31 mouse cellular contexts compared by ENCODE assay signal in genomic region chr4:136268912-136269311, GRCm38 (mm10). TPM values are rescaled to one million over a fixed set of nuclear protein-coding genes. Genes with fewer than 3 reads are reported as not detected.
DNase-seq lines count a peak whose midpoint lies in the region; ATAC-seq lines count a peak whose summit lies in the region.
"Had no signal": no experiment of that assay in that cellular context is flagged by ENCODE, and none has a peak within 500 bp of the region (broad histone marks: within the 10 kb centered on the region; RNA-seq: fewer than 3 reads in every experiment).

No protein-coding gene starts in this region.

- no peaks in the 10 kb centered on the region; the same call in 1 of the 2 replicates for H3K9me3 ChIP-seq in embryonic facial prominence, embryonic 11.5 days (replicated peaks; ENCODE audit: control insufficient read depth, low read length)
- peaks cover 16% of the 10 kb centered on the region for H3K9me3 ChIP-seq in embryonic facial prominence, embryonic 10.5 days
- H3K9me3 ChIP-seq in embryonic facial prominence, embryonic 15.5 days (replicated peaks), result peaks cover 9% of the 10 kb centered on the region

- no peak overlapping the region for H3K4me3 ChIP-seq in embryonic facial prominence, embryonic 11.5 days (ENCODE audit: low read depth, low read length)
- H3K4me3 ChIP-seq in embryonic facial prominence, embryonic 10.5 days, result no peak overlapping the region
- H3K4me3 ChIP-seq in embryonic facial prominence, embryonic 15.5 days (replicated peaks), result no peak overlapping the region
- H3K4me3 ChIP-seq: erythroblast, embryonic 14.5 days; forebrain, embryonic 13.5 days; hindbrain, embryonic 10.5 days; lung, embryonic 15.5 days; megakaryocyte, embryonic 14.5 days; midbrain, embryonic 13.5 days had no signal

- no peak overlapping the region for H3K4me2 ChIP-seq in embryonic facial prominence, embryonic 11.5 days (ENCODE audit: low read depth, low read length)
- no peak overlapping the region for H3K4me2 ChIP-seq in embryonic facial prominence, embryonic 15.5 days (replicated peaks)
- H3K4me2 ChIP-seq: forebrain, embryonic 13.5 days; liver, embryonic 11.5 days; lung, embryonic 15.5 days; midbrain, embryonic 13.5 days had no signal

- WGBS in embryonic facial prominence, embryonic 11.5 days, result 95% methylated on average over 1 of the region's 1 CpGs
- WGBS in embryonic facial prominence, embryonic 10.5 days, result 97% methylated on average over 1 of the region's 1 CpGs
- 69% methylated on average over 1 of the region's 1 CpGs for WGBS in embryonic facial prominence, embryonic 15.5 days

- no peak overlapping the region for H3K27ac ChIP-seq in embryonic facial prominence, embryonic 11.5 days (replicated peaks; ENCODE audit: low read depth, low read length)
- no peak overlapping the region for H3K27ac ChIP-seq in embryonic facial prominence, embryonic 10.5 days (replicated peaks)
- no peak overlapping the region for H3K27ac ChIP-seq in embryonic facial prominence, embryonic 15.5 days (replicated peaks)
- H3K27ac ChIP-seq: forebrain, embryonic 13.5 days; hindbrain, embryonic 10.5 days; hindbrain, postnatal 0 days; kidney, postnatal 0 days; lung, embryonic 15.5 days; midbrain, embryonic 13.5 days had no signal

- H3K27me3 ChIP-seq in embryonic facial prominence, embryonic 11.5 days (ENCODE audit: control insufficient read depth, insufficient read depth, low read length), result no peaks in the 10 kb centered on the region
- H3K27me3 ChIP-seq in embryonic facial prominence, embryonic 10.5 days (replicated peaks; ENCODE audit: low read depth, poor library complexity, severe bottlenecking), result peaks cover 8% of the 10 kb centered on the region; the same call in 1 of the 2 replicates
- no peaks in the 10 kb centered on the region for H3K27me3 ChIP-seq in embryonic facial prominence, embryonic 15.5 days
- H3K27me3 ChIP-seq: forebrain, embryonic 13.5 days; lung, embryonic 15.5 days; midbrain, embryonic 13.5 days; Patski had no signal

- no peak overlapping the region for H3K9ac ChIP-seq in embryonic facial prominence, embryonic 11.5 days (replicated peaks; ENCODE audit: low read length)
- H3K9ac ChIP-seq in embryonic facial prominence, embryonic 15.5 days, result no peak overlapping the region
- H3K9ac ChIP-seq: forebrain, embryonic 13.5 days; lung, embryonic 15.5 days; midbrain, embryonic 13.5 days had no signal

- DNase-seq in embryonic facial prominence, embryonic 11.5 days (ENCODE audit: low spot score), result no peak
- DNase-seq in embryonic facial prominence, embryonic 10.5 days (ENCODE audit: low spot score), result no peak
- DNase-seq in 416B (ENCODE audit: low read depth), result peak; percentile 69
- DNase-seq in naive thymus-derived CD4-positive, alpha-beta T cell, adult 2 months (ENCODE audit: low read depth), result peak; percentile 24
- no peak for DNase-seq in lung, postnatal 36 days
- DNase-seq: adrenal gland, postnatal 10 days; cerebellum, adult 8-10 months; cerebellum, postnatal 25 days; embryo, embryonic 11 days; gastrocnemius, postnatal 10 days; heart, postnatal 14 days; kidney, adult 8-10 months; kidney, postnatal 4 days; layer of hippocampus, postnatal 36 days; retina, postnatal 1 day; right cerebral cortex, postnatal 14 days; thymus, postnatal 14 days had no signal

- ATAC-seq in embryonic facial prominence, embryonic 11.5 days (replicated peaks; ENCODE audit: insufficient number of reproducible peaks, low FRiP score, low TSS enrichment, low read depth), result 0 out of 2 replicates have a peak, but pooled peaks have one; percentile 56
- ATAC-seq in embryonic facial prominence, embryonic 15.5 days (ENCODE audit: insufficient number of reproducible peaks, low FRiP score, low TSS enrichment, low read depth), result peak; percentile 84
- no peak for ATAC-seq in monocyte, adult 5-6 weeks (replicated peaks; ENCODE audit: insufficient number of reproducible peaks, low FRiP score, low TSS enrichment, poor library complexity, severe bottlenecking)
- ATAC-seq: forebrain, embryonic 13.5 days; hindbrain, postnatal 0 days; intestine, embryonic 16.5 days; midbrain, embryonic 13.5 days; Patski had no signal

- H3K4me1 ChIP-seq in embryonic facial prominence, embryonic 11.5 days (ENCODE audit: control insufficient read depth, insufficient read depth, low read length), result no peaks in the 10 kb centered on the region
- H3K4me1 ChIP-seq in embryonic facial prominence, embryonic 10.5 days, result peaks cover 8% of the 10 kb centered on the region; the same call in 1 of the 2 replicates
- H3K4me1 ChIP-seq in embryonic facial prominence, embryonic 15.5 days, result no peaks in the 10 kb centered on the region; the same call in 1 of the 2 replicates
- H3K4me1 ChIP-seq: forebrain, embryonic 13.5 days; lung, embryonic 15.5 days; midbrain, embryonic 13.5 days had no signal

- no peaks in the 10 kb centered on the region for H3K36me3 ChIP-seq in embryonic facial prominence, embryonic 11.5 days (replicated peaks; ENCODE audit: control insufficient read depth, insufficient read depth, low read depth, low read length)
- 0 out of 2 replicates have a peak, but pooled peaks cover 3% of the 10 kb centered on the region for H3K36me3 ChIP-seq in embryonic facial prominence, embryonic 10.5 days (replicated peaks)
- H3K36me3 ChIP-seq in embryonic facial prominence, embryonic 15.5 days, result peaks cover 8% of the 10 kb centered on the region; the same call in 1 of the 2 replicates
- H3K36me3 ChIP-seq: lung, embryonic 15.5 days; midbrain, embryonic 13.5 days had no signal

RNA-seq across cellular contexts. Expression of gene Zfp46, which starts 15.6 kb away (rescaled TPM):
- polyA plus RNA-seq in embryonic facial prominence, embryonic 11.5 days (2014; fragmentation: Nextera tagmentation; extraction: Ambion mirVana), result 24.3 and 28.0 TPM in 2 replicates
- 24.2 and 26.2 TPM in 2 replicates for polyA plus RNA-seq in embryonic facial prominence, embryonic 10.5 days (2016; fragmentation: Nextera tagmentation; extraction: Ambion mirVana)
- polyA plus RNA-seq in embryonic facial prominence, embryonic 15.5 days (2015; fragmentation: Nextera tagmentation; extraction: Ambion mirVana), result 25.0 and 25.5 TPM in 2 replicates
- total RNA-seq in monocyte, adult 5-6 weeks (2017), result 5.8 to 10.2 TPM (median 5.9 TPM) in 3 replicates

RNA-seq across cellular contexts. Expression of gene Tcea3, which starts 21.4 kb away (rescaled TPM):
- 1.3 and 1.4 TPM in 2 replicates for polyA plus RNA-seq in embryonic facial prominence, embryonic 11.5 days (2014; fragmentation: Nextera tagmentation; extraction: Ambion mirVana)
- 0.83 and 0.97 TPM in 2 replicates for polyA plus RNA-seq in embryonic facial prominence, embryonic 10.5 days (2016; fragmentation: Nextera tagmentation; extraction: Ambion mirVana)
- 19.2 and 20.7 TPM in 2 replicates for polyA plus RNA-seq in embryonic facial prominence, embryonic 15.5 days (2015; fragmentation: Nextera tagmentation; extraction: Ambion mirVana)
- 20.6 to 37.7 TPM (median 29.0 TPM) in 3 replicates for total RNA-seq in monocyte, adult 5-6 weeks (2017)
- total RNA-seq: MEL had no signal
- polyA plus RNA-seq: erythroblast, embryonic 14.5 days had no signal

RNA-seq across cellular contexts. Expression of gene Hnrnpr, which starts 41.8 kb away (rescaled TPM):
- 186 and 203 TPM in 2 replicates for polyA plus RNA-seq in embryonic facial prominence, embryonic 11.5 days (2014; fragmentation: Nextera tagmentation; extraction: Ambion mirVana)
- polyA plus RNA-seq in embryonic facial prominence, embryonic 10.5 days (2016; fragmentation: Nextera tagmentation; extraction: Ambion mirVana), result 227 and 246 TPM in 2 replicates
- polyA plus RNA-seq in embryonic facial prominence, embryonic 15.5 days (2015; fragmentation: Nextera tagmentation; extraction: Ambion mirVana), result 153 and 159 TPM in 2 replicates
- 208 to 281 TPM (median 261 TPM) in 3 replicates for total RNA-seq in monocyte, adult 5-6 weeks (2017)

Comparison
In these comparisons a context has a peak if more than half of its experiments do, and no peak if none do; other contexts are left out.
1. DNase-seq: peak in 416B (single experiment) and naive thymus-derived CD4-positive, alpha-beta T cell, adult 2 months (single experiment); none in embryonic facial prominence, embryonic 11.5 days (single experiment), embryonic facial prominence, embryonic 10.5 days (single experiment) and lung, postnatal 36 days (single experiment).